Mouse (Mus musculus) gastrocnemius, adult 18-20 months (tissue): Measurements from ENCODE around the gene Scn8a. TPM values are rescaled to one million over a fixed set of nuclear protein-coding genes. Genes with fewer than 3 reads are reported as not detected.

Experiments used
- DNase-seq: peaks from one replicate; pipeline ENCODE4 v3.0.0; 2021; ENCODE audit warnings: low spot score
- total RNA-seq, 2 experiments: library from RNA; stranded (reverse); gene quantifications; 2 replicates each; pipeline ENCODE4 v1.2.3; 2021

The Scn8a gene
- total RNA-seq, 2 experiments from 2014 or later: 0.07 to 0.37 TPM

DNA sequence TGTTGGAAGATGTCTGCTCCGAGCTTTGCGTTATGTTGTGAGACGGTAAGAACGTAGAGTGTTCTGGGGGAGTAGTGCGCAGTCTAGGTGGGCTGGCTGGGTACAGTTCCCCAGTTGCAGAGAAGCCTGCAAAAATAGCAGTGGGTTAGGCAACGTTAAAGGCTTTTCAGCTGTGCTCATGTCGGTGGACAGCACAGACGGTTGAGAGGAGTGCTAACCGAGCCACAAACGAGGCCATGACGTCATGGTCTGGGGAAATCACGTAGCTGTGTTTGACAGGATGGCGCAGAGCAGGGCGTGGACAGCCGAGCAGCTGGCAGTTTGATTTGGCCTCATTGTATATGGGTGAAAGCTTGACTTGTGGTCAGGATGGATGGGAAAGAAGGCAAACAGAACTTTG is 9.4 kb downstream of the Scn8a start:
- no peak for DNase-seq

DNA sequence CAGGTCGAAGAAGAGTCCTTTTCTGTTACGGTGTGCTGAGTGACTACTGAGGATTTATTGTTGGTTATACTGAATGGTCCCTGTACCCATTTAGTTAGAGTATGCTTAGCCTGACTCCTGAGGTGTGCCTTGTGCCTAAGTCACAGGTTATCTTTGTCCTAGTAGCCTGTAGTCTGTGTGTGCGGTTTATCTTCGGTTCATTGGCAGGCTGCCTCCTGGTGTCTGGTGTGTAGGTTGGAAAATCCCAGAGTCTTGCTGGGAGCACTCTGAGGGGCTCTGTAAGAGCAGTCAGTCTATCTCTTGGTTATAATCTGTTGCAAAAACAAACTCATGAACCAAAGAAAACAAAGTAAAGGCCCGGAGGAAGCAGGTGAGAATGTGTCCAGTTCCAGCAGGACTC is 11.7 kb downstream of the Scn8a start:
- DNase-seq: no peak

DNA sequence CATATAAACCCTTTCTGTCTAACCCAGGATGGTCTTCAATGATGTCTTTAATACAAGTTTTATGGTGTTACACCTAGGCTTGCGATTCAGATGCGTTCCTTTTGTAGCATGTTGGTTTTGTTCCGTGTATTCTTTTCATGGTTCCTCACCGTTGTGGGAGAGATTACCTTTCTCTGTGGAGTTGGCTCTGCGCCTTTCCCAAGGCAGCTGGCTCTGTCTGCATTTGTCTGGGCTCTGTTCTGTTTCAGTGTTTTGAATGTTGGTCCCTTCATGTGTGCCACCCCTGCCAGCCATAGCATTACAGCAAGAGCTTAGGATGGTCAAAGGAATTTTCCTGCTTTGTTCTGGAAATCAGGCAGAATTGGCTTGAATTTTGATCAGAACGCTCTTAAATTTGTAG is 14.8 kb downstream of the Scn8a start:
- DNase-seq: no peak

DNA sequence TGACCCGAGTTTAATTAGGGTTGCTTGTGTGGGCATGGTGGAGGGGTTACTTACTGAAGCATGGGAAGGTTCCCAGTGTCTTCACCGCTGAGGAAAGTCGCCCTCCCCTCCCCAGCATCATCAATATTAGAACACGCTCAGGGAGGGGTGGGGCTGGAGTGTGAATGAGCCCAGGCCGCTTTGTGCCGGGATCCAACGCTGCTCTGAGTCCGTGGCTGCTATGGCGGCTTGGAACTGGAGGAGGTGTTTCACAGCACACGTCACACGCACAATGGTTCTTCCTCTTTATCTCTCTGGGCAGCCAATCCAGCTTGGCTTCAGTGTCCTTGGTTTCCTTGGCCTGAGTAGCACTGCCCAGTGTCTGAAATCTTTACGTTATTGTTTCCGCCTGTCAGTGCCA is 22.3 kb downstream of the Scn8a start:
- DNase-seq: no peak

DNA sequence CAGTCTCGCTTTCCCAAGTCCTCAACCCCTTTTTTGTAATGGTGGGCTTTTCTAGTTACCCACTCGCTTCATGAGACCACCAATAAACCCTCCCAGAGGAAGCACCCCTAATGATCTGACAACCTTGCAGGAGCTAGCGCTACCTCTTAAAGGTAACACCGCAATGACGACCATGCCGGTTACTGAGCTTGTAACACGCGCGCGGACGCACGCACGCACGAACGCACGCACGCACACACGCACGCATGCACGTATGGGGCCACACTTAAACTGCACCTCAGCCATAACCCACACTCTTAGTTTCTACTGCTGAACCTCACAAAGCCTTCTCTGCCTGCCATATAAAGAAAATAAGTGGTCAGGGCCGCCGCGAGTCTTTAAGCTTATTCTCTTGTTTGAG is 26.8 kb downstream of the Scn8a start:
- DNase-seq: no peak

DNA sequence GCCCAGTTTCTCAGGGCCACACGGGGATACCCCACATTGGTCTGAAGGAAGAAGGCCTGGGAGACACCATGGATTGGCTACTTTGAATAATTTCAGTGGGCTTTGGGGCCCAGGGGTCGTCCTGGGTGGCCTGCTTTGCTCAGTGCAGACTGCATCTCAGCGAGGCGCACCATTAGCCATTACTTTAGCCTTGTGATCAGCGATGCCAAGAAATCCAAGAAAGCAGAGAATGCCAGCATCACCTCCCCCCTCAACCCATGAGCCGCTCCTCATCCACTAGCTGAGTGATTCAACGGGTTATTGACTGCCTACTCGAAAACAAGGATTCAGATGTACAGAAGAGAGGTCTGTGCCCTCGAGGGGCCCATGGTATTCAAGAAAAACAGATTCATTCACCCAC is 34.2 kb downstream of the Scn8a start:
- no peak for DNase-seq

DNA sequence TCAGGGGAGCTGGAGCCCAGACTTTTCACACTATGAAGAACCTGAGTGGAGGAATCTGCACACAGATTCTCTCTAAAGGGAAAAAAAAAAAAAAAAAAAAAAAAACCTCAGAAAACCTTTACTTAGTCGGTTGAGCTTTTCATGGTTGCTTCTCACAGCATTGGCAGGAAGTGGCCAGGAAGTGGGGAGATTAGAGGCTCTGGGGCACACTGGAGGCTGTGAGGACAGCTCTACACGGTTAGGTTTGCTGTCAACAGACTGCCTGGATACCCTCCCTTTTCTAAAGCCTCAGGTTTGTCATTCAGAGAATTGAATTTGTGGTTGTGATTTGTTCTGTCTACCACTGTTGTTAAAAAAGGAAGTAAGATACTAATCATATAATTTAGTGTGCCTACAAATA is 35.3 kb downstream of the Scn8a start:
- no peak for DNase-seq

DNA sequence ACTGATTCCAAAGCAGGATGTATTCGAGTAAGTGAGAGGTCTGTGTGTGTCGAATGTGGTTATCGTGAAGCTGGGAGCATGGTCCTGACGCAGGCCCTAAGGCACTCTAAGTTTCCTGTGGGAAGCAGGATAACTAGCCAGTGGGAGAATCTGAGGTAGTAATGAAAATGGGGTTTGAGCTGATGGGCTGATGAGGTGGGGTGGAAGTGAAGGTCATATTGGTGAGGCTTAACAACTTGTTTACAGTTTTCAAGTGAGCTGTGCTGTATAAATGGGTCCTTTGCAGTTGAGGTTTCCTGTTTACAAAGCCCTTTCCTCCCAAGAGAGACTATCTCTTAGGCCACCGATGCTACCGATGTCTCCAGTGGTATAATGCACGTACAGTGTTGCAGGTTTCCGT is 36.1 kb downstream of the Scn8a start:
- DNase-seq: no peak

DNA sequence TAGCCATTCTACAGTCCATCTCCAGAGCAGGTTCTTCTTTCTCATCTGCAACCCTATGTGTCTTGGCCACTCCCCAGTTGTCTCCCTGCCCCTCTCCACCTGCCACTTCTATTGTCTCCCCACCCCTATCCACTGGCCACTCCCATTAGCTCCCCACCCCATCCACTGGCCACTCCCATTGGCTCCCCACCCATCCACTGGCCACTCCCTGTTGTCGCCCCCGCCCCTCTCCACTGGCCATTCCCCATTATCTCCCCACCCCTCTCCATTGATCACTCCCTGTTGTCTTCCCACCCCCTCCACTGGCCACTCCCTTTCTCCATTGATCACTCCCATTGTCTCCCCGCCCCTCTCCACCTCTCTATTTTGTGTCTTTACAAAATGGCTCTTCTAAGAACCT is 39.2 kb downstream of the Scn8a start:
- no peak for DNase-seq

DNA sequence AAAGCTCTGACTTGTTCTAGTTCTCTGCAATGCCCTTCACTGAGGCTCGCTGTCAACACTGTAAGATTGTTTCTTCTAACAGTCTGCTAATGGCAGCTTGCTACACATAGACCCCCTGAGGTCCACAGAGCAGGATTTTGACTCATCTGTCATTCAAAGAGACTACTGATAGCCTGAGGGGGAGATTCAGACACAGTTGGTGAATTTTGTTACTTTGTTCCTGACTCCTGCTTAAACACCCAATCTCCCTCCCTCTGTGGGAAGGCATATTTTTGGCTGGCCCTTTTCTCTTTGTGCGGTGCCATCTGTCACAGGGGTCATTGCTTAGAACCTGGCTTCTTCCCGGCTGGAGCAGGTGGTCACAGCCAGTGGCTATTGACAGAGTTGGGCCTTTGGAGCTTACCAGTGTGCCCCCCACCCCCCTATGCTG is 40.1 kb downstream of the Scn8a start:
- no peak for DNase-seq

DNA sequence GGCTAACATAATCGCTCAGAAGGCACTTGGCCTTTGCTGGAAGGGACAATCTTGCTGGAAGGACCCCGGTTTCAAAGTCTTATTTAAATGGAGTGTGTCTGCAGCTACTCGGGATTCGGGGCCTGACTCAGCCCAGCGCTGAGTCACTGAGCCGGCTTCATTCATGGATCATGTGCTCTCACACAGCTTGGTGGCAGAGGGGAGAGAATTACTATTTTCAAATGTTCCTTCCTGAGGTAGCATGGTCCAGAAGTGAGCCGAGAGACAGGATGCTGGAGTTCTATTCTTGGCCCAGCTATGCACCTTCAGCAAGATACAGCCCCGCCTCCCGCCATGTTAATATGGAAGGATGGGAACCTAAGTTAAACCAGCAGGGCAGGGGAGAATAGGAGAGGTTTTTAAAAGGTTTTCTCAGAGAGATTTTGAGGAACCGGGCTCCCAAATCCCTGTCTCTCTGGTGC is 40.8 kb downstream of the Scn8a start:
- no peak for DNase-seq

DNA sequence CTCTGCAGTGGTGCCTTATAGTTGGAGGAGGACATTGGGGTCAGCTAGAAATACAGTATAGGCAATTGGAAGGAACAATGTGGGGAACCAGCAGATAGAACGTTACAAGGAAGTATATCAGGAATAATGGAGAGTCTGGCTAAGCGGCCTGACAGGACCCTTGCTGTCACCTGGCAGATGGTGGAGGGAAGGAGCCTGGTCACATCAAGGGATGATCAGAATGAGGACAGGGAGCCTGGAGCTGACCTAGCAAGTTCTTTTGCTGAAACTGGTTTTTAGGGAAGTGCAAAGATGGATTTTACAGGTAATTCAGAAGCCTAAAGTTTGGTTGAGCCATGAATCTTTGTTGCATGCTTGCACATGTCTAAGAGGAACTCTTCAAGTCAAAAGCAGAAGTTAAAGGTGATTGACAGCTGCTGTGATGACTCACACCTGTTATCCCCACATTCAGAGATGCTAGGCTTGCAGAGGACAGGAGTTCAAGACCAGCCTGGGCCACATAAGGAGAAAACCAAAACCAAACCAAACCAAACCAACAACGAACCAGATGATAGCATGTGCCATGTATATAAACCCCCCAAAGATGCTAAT is 43.1 kb downstream of the Scn8a start:
- DNase-seq: no peak

DNA sequence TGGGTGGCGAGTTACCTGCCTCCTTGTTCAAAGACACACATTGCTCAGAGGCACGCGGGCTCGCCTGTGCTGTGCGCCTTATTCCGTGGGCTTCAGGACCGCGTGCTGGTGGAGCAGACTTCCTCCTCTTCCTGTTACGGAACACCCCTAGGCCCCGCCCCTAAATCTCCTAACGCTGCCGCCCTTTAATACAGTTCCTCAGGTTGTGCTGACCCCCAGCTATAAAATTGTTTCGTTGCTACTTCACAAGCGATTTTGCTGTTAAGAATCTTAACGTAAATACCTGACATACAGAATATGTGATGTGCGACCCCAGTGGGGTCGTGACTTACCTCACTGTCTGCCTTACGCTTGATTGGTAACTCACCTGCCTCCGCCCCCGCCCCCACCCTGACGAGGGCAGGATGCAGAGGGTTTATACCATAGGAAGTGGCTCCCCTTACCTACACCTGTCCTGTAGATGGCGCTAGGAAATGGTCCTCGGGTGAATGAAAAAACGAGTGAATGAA is 45.1 kb downstream of the Scn8a start:
- DNase-seq: no peak

DNA sequence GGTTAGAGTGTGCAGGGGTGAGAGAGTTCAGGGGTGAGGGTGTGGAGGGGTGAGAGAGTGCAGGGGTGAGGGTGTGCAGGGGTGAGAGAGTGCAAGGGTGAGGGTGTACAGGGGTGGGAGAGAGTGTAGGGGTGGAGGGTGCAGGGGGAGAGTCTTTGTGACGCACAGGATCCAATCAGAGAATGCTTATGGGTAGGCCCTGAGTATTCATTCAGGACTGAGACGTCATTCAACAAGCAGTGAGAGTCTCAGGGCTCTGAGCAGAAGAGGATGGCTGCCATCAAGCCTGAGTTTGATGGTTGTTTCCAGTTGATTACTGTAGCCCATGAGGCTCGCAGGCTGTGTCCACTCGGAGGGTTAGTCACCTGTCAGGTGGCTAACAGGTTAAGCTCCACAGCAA is 48.4 kb downstream of the Scn8a start:
- DNase-seq: no peak

DNA sequence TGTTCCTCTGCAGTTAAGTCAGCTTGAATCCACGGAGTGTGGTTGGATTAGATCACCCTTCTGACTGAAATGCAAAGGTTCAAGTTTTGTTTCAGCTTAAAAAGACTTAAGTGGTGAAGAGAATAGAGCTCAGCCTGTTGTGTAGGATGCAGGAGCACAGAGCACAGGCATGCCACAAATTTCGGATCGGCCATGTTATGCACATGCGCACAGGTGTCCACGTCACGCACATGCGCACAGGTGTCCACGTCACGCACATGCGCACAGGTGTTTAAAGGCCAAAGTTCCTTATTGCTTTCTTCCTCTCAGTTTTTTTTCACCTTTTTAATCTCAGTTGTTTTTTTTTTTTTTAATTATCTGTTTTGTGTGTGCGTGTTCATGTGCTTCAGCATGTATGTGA is 52.6 kb downstream of the Scn8a start:
- no peak for DNase-seq

DNA sequence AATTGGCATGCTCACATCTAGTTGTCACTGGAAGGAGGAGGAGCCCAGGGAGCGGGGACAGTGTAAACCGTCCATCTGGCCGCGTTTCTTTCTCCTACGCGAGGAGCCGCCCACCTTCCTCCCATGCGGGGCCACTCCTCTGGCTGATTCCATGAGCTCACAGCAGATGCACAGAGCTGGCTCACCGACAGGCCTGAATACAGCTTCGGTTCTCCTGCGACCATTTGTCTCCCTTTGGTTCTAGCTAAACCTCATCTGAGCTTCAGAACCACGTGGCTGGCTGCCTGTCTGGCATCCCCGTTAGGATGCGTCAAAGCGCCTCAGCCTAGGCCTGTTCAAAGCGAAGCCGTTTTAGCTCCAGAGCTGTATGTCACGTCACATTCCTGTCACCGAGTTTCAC is 53.8 kb downstream of the Scn8a start:
- DNase-seq: peak; percentile 13

DNA sequence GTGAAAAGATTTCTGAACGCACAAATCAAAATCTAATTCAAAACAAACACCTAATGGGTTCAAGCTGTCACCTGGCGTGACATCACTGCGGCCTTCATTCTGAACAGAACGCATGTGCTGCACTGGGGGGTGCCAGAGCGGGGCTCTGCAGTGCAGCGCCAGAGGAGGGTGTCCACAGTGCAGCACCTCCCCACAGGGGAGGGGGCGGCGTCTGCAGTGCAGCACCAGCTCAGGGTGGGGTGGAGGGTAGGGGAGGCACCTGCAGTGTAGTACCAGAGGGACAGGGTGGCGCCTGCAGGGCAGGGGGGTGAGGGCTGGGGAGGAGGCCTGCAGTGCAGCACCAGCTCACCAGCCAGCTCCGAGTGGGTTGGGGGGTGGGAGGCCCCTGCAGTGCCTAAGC is 55.3 kb downstream of the Scn8a start:
- DNase-seq: no peak

DNA sequence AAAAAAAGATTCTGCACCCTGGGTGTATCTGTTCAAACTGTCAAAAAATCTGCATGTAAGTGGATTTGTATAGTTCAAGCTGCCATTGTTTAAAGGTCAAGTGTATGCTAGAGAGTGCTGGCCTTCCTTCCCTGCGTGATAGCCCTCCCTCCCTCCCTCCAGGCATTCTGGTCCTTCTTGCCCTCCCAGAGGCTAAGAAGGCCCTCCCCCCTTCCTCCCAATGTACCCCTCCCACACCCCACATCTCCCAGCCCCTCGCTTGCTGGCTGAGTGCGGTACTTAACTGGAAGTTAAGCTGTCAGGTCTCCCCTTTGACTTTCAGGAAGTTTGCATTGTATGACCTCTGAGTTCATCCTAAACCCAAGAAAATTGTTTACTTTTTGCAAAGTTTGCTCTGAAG is 60.8 kb downstream of the Scn8a start:
- no peak for DNase-seq

DNA sequence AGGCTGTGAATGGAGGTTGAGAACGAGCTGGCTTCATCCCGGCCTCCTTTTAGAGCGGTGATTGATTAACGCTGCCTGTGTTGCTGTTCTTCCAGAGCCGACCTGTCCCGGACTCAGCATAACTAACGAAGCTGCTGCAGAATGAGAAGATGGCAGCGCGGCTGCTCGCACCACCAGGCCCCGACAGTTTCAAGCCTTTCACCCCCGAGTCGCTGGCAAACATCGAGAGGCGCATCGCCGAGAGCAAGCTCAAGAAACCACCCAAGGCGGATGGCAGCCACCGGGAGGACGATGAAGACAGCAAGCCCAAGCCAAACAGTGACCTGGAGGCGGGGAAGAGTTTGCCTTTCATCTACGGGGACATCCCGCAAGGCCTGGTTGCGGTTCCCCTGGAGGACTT is 66.5 kb downstream of the Scn8a start:
- no peak for DNase-seq

DNA sequence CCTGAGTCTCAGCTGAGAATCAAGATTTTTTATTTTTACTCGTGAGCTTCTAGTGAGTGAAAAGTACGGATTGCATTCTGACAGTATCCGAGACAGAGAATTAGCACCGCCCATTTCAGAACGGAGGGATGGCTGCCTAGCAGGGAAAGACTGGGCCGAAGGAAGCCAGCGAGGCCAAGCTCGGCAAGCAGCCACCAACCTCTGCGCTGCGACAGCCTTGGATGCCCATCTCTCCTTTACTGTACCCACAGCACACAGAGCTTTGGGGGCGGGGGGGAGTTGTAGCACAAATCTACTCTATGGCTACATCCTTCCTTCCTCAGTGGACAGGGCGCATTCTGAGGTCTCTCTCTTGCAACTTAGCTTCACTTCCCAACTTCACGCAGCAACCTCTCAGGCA is 78.7 kb downstream of the Scn8a start:
- no peak for DNase-seq

DNA sequence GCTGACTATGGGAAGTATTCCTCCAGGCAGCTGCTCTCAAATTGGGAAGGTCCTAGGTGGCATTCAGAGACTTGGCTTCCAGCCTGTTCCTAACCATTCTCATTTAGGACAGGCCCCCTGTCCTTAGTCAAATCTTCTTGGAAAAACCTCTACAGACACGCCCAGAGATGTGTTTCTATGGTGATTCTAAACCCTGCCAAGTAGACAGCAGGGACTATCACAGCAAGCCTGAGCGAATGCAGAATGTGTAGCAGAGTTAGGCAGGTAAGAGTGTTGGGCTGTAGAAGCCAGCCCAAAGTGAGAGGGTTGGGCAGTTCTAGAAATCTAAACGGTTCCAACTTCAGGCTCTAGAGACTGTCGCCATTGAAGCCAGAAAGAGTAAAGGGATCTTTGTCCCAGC is 79.5 kb downstream of the Scn8a start:
- no peak for DNase-seq

DNA sequence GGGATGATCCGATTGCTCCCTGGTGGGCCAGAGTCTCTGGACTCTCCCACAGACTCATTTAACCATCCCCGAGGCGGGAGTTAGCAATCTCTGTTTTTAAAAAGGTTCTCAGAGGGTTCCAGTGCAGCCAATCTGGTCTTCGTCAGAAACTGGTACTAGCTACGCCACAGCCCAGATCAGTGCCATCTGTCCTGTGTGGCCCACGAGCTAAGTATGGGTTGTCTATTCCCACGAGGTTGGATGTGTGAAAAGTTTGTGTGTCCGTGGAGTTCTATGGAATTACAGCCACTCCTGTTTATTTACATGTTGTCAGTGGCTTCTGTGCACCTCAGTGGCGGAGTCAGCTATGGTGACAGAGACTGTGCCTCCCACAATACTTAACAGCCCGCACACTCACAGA is 81.8 kb downstream of the Scn8a start:
- no peak for DNase-seq

DNA sequence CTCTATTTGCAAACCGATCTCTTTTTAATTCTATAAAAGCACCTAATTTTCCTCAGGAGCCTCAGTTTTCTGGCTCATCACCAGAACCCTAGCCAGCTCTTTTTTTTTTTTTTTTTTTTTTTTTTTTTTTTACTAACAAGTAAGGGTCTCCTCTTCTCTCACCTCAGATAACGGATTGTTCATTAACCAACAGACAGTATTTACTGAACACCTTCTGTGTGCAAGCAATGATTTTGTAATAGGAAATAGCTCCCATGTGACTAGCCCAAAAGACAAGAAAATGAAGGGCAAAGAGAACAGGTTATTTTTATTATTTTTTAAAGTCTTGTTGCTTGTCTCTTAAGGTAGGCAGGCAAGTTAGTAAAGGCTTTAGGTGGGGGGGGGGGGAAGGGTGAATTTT is 82.6 kb downstream of the Scn8a start:
- DNase-seq: no peak

DNA sequence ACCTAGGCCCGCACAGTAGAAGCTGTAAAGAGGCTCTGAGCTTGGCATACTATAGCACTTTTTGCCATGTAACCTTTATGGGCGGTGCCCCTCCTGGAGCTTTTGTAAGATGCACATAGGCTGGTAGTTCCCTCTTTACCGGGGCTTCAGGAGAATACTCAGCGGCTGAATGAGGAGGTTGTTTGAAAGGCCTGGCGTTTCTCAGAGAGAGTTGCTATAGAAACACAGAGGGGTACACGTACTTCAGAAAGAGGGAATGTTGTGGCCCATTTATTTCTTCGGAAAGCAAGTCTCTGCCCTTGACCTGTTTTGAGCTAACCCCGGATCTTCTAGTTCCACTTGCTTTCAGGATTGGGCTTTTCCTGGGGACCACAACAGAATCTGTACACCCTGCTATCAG is 83.2 kb downstream of the Scn8a start:
- no peak for DNase-seq
